Mouse (Mus musculus): ENCODE results near the gene Irf4. TPM values are rescaled to one million over a fixed set of nuclear protein-coding genes. Genes with fewer than 3 reads are reported as not detected.

The Irf4 gene
- polyA plus RNA-seq, 1 experiment from 2014 or later: 0.27 TPM

GRCm38 (mm10) chr13:30754825-30755476 is 5.9 kb downstream of the Irf4 start:
- H3K36me3 ChIP-seq (ENCODE audit: control insufficient read depth, insufficient read depth, low read length): no peaks in the 10 kb centered on the region
- no peak for ATAC-seq (ENCODE audit: low FRiP score, low TSS enrichment)

GRCm38 (mm10) chr13:30755577-30755976 is 6.6 kb downstream of the Irf4 start:
- Histone ChIP-seq H3K9ac (ENCODE audit: low read depth, low read length) (no peak overlapping the region), H3K36me3 (ENCODE audit: control insufficient read depth, insufficient read depth, low read length) (no peaks in the 10 kb centered on the region), H3K4me2 (replicated peaks; ENCODE audit: low read depth, low read length) (no peak overlapping the region), H3K4me3 (ENCODE audit: low read length) (no peak overlapping the region), H3K4me1 (ENCODE audit: control insufficient read depth, insufficient read depth, low read length) (0 out of 2 replicates have a peak, but pooled peaks cover 3% of the 10 kb centered on the region), H3K9me3 (ENCODE audit: control insufficient read depth, low read length) (no peaks in the 10 kb centered on the region), H3K27ac (ENCODE audit: low read depth, low read length) (no peak overlapping the region), H3K27me3 (ENCODE audit: control insufficient read depth, insufficient read depth, low read length) (peaks cover 16% of the 10 kb centered on the region)
- WGBS: 83% methylated on average over 3 of the region's 3 CpGs
- no peak for ATAC-seq (ENCODE audit: low FRiP score, low TSS enrichment)

More at GRCm38 (mm10) chr13:30754825-30755476, 5.9 kb downstream of the Irf4 start:
- no peak overlapping the region for H3K27ac ChIP-seq (ENCODE audit: low read depth, low read length)
- WGBS: 84% methylated on average over 10 of the region's 10 CpGs
- H3K9ac ChIP-seq (ENCODE audit: low read depth, low read length): no peak overlapping the region
- H3K4me3 ChIP-seq (ENCODE audit: low read length): no peak overlapping the region
- 0 out of 2 replicates have a peak, but pooled peaks cover 3% of the 10 kb centered on the region for H3K4me1 ChIP-seq (ENCODE audit: control insufficient read depth, insufficient read depth, low read length)
- no peak overlapping the region for H3K4me2 ChIP-seq (replicated peaks; ENCODE audit: low read depth, low read length)
- H3K27me3 ChIP-seq (ENCODE audit: control insufficient read depth, insufficient read depth, low read length): peaks cover 23% of the 10 kb centered on the region
- no peaks in the 10 kb centered on the region for H3K9me3 ChIP-seq (ENCODE audit: control insufficient read depth, low read length)

- Histone ChIP-seq H3K4me3 (ENCODE audit: low read length) (no peak overlapping the region), H3K36me3 (ENCODE audit: control insufficient read depth, insufficient read depth, low read length) (no peaks in the 10 kb centered on the region), H3K27ac (ENCODE audit: low read depth, low read length) (no peak overlapping the region), H3K4me1 (ENCODE audit: control insufficient read depth, insufficient read depth, low read length) (no peaks in the 10 kb centered on the region), H3K27me3 (ENCODE audit: control insufficient read depth, insufficient read depth, low read length) (peaks cover 11% of the 10 kb centered on the region), H3K9me3 (ENCODE audit: control insufficient read depth, low read length) (no peaks in the 10 kb centered on the region), H3K9ac (ENCODE audit: low read depth, low read length) (no peak overlapping the region), H3K4me2 (replicated peaks; ENCODE audit: low read depth, low read length) (no peak overlapping the region)
- 82% methylated on average over 9 of the region's 9 CpGs for WGBS
- ATAC-seq (ENCODE audit: low FRiP score, low TSS enrichment): no peak
Measured at GRCm38 (mm10) chr13:30755998-30756639, 7.1 kb downstream of the Irf4 start.

- 88% methylated on average over 14 of the region's 14 CpGs for WGBS
- Histone ChIP-seq H3K9ac (ENCODE audit: low read depth, low read length) (no peak overlapping the region), H3K9me3 (ENCODE audit: control insufficient read depth, low read length) (no peaks in the 10 kb centered on the region), H3K27me3 (ENCODE audit: control insufficient read depth, insufficient read depth, low read length) (0 out of 2 replicates have a peak, but pooled peaks cover 2% of the 10 kb centered on the region), H3K4me3 (ENCODE audit: low read length) (no peak overlapping the region), H3K4me2 (replicated peaks; ENCODE audit: low read depth, low read length) (no peak overlapping the region), H3K4me1 (ENCODE audit: control insufficient read depth, insufficient read depth, low read length) (no peaks in the 10 kb centered on the region), H3K36me3 (ENCODE audit: control insufficient read depth, insufficient read depth, low read length) (no peaks in the 10 kb centered on the region), H3K27ac (ENCODE audit: low read depth, low read length) (no peak overlapping the region)
- no peak for ATAC-seq (ENCODE audit: low FRiP score, low TSS enrichment)
Measured at GRCm38 (mm10) chr13:30757264-30757900, 8.4 kb downstream of the Irf4 start.

- H3K27me3 ChIP-seq (ENCODE audit: control insufficient read depth, insufficient read depth, low read length): no peaks in the 10 kb centered on the region
- WGBS: 64% methylated on average over 11 of the region's 11 CpGs
- no peaks in the 10 kb centered on the region for H3K4me1 ChIP-seq (ENCODE audit: control insufficient read depth, insufficient read depth, low read length)
- H3K36me3 ChIP-seq (ENCODE audit: control insufficient read depth, insufficient read depth, low read length): no peaks in the 10 kb centered on the region
- H3K4me2 ChIP-seq (replicated peaks; ENCODE audit: low read depth, low read length): no peak overlapping the region
- H3K9ac ChIP-seq (ENCODE audit: low read depth, low read length): no peak overlapping the region
- no peak overlapping the region for H3K27ac ChIP-seq (ENCODE audit: low read depth, low read length)
- H3K9me3 ChIP-seq (ENCODE audit: control insufficient read depth, low read length): no peaks in the 10 kb centered on the region
- ATAC-seq (ENCODE audit: low FRiP score, low TSS enrichment): no peak
- no peak overlapping the region for H3K4me3 ChIP-seq (ENCODE audit: low read length)
Measured at GRCm38 (mm10) chr13:30758789-30759381, 9.9 kb downstream of the Irf4 start.

- Histone ChIP-seq H3K4me1 (ENCODE audit: control insufficient read depth, insufficient read depth, low read length) (no peaks in the 10 kb centered on the region), H3K27me3 (ENCODE audit: control insufficient read depth, insufficient read depth, low read length) (no peaks in the 10 kb centered on the region), H3K36me3 (ENCODE audit: control insufficient read depth, insufficient read depth, low read length) (no peaks in the 10 kb centered on the region), H3K4me2 (replicated peaks; ENCODE audit: low read depth, low read length) (no peak overlapping the region), H3K9ac (ENCODE audit: low read depth, low read length) (no peak overlapping the region), H3K4me3 (ENCODE audit: low read length) (no peak overlapping the region), H3K9me3 (ENCODE audit: control insufficient read depth, low read length) (no peaks in the 10 kb centered on the region), H3K27ac (ENCODE audit: low read depth, low read length) (no peak overlapping the region)
- 68% methylated on average over 3 of the region's 3 CpGs for whole genome bisulfite sequencing
- no peak for ATAC-seq (ENCODE audit: low FRiP score, low TSS enrichment)
Measured at GRCm38 (mm10) chr13:30760374-30761090, 11.5 kb downstream of the Irf4 start.

- ATAC-seq (ENCODE audit: low FRiP score, low TSS enrichment): no peak
- no peak overlapping the region for H3K4me2 ChIP-seq (replicated peaks; ENCODE audit: low read depth, low read length)
- H3K4me1 ChIP-seq (ENCODE audit: control insufficient read depth, insufficient read depth, low read length): no peaks in the 10 kb centered on the region
- H3K9ac ChIP-seq (ENCODE audit: low read depth, low read length): no peak overlapping the region
- no peaks in the 10 kb centered on the region for H3K9me3 ChIP-seq (ENCODE audit: control insufficient read depth, low read length)
- no peaks in the 10 kb centered on the region for H3K27me3 ChIP-seq (ENCODE audit: control insufficient read depth, insufficient read depth, low read length)
- WGBS: 78% methylated on average over 8 of the region's 8 CpGs
- no peaks in the 10 kb centered on the region for H3K36me3 ChIP-seq (ENCODE audit: control insufficient read depth, insufficient read depth, low read length)
- no peak overlapping the region for H3K27ac ChIP-seq (ENCODE audit: low read depth, low read length)
- H3K4me3 ChIP-seq (ENCODE audit: low read length): no peak overlapping the region
Measured at GRCm38 (mm10) chr13:30761151-30761631, 12.2 kb downstream of the Irf4 start.

GRCm38 (mm10) chr13:30762224-30762623 is 13.2 kb downstream of the Irf4 start:
- no peaks in the 10 kb centered on the region for H3K4me1 ChIP-seq (ENCODE audit: control insufficient read depth, insufficient read depth, low read length)
- 83% methylated on average over 4 of the region's 4 CpGs for WGBS
- no peak overlapping the region for H3K4me2 ChIP-seq (replicated peaks; ENCODE audit: low read depth, low read length)
- no peaks in the 10 kb centered on the region for H3K9me3 ChIP-seq (ENCODE audit: control insufficient read depth, low read length)
- H3K9ac ChIP-seq (ENCODE audit: low read depth, low read length): no peak overlapping the region
- no peak overlapping the region for H3K4me3 ChIP-seq (ENCODE audit: low read length)
- H3K27me3 ChIP-seq (ENCODE audit: control insufficient read depth, insufficient read depth, low read length): no peaks in the 10 kb centered on the region
- H3K36me3 ChIP-seq (ENCODE audit: control insufficient read depth, insufficient read depth, low read length): no peaks in the 10 kb centered on the region
- no peak for ATAC-seq (ENCODE audit: low FRiP score, low TSS enrichment)
- H3K27ac ChIP-seq (ENCODE audit: low read depth, low read length): no peak overlapping the region
